Mouse (Mus musculus) right cerebral cortex, postnatal 36 days (tissue): ENCODE measurements around the gene Trmo.

ENCODE experiments used
- DNase-seq, 2 experiments: peaks; one replicate each; pipeline ENCODE4 v3.0.0; 2022; ENCODE audit warnings: low spot score in 2 of 2, mixed read lengths in 1 of 2

Gene Trmo

GRCm38 (mm10) chr4:46339026-46339425 lies 50.2 kb downstream of the Trmo start:
- no peak for DNase-seq

GRCm38 (mm10) chr4:46337990-46338389 lies 51.2 kb downstream of the Trmo start:
- DNase-seq: no peak

- DNase-seq: no peak
These were observed 53.4 kb downstream of the Trmo start for GRCm38 (mm10) chr4:46335846-46336245.

- DNase-seq: no peak
These were observed 60.3 kb downstream of the Trmo start for GRCm38 (mm10) chr4:46328906-46329305.
